Mouse (Mus musculus) ES-E14 (cell line): ENCODE results near the gene Samm50.

Experiments used
- CHD2 ChIP-seq: IDR thresholded peaks from 2 replicates; pipeline ENCODE4 v1.6.1; 2014; ENCODE audit warnings: mild to moderate bottlenecking, low read depth, low read length, inconsistent platforms
- HCFC1 ChIP-seq: IDR thresholded peaks from 2 replicates; pipeline ENCODE4 v1.6.1; 2012; ENCODE audit warnings: low read length, inconsistent platforms, borderline replicate concordance; ENCODE audit not compliant: insufficient read depth
- MAFK ChIP-seq: IDR thresholded peaks from 2 replicates; pipeline ENCODE4 v1.6.1; 2014; ENCODE audit warnings: mild to moderate bottlenecking, low read depth, low read length, inconsistent platforms; ENCODE audit not compliant: insufficient read depth

DNA sequence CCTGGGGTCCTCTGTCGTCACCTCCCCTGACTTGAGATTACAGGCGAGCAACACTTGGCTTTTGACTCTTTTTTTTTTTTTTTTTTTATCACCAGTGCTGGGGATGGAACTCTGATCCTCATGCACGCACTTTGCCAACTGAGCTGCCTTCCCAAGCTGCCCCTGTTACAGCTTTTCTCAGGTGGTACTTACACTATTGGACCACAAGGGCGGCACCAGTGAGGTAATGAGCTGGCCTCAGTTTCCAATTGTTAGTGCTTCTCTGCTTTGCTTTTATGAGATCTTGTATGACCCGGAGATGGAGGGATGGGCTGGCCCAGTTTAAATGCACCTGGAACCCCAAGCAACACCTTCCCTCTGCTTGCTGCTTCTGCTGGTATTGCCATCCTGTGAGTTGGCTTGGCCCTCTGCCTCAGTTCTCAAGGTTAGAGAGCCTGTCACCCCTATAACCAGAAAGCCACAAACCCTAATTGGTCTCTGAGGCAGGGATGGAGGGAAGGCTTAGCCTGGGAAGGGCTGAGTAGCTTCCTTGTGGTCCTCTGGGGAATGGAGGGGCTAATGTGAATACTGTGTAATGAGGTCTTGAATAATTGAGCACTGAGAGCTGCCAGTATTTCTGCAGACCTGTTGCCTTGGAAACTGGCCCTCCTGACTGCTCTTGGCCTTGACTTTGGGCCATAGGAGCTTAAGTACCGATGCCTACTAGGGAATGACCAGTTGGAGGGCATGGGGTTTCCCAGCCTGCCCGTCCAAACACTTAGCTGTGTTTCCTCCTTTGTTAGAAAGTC, 42.9 kb downstream of the Samm50 start:
- no peak for TF ChIP-seq HCFC1
- no peak for TF ChIP-seq CHD2
- TF ChIP-seq MAFK, result no peak
